Mouse (Mus musculus) lung, postnatal 0 days (tissue): ENCODE data around the gene Mecr. TPM values are rescaled to one million over a fixed set of nuclear protein-coding genes. Genes with fewer than 3 reads are reported as not detected.

Source experiments
- ATAC-seq: fragments of 200-750 bp; cut with Nextera tagmentation; 2 replicates; pipeline ENCODE4 v1.8.0; 2017; ENCODE audit warnings: moderate library complexity
- DNase-seq: peaks from one replicate; pipeline ENCODE4 v3.0.0-alpha.2; 2016; ENCODE audit warnings: low spot score
- H3K27ac ChIP-seq: fragments of 300-500 bp; sonication (generic); 2 replicates; pipeline ENCODE4 v1.5.1; 2014; ENCODE audit warnings: antibody characterized with exemption, mild to moderate bottlenecking, low read length, mixed read lengths
- H3K27me3 ChIP-seq: fragments of 300-500 bp; sonication (generic); replicated peaks from 2 replicates; pipeline ENCODE4 v1.6.1; 2014; ENCODE audit warnings: low read length, mixed read lengths; ENCODE audit not compliant: insufficient read depth
- H3K36me3 ChIP-seq: fragments of 300-500 bp; sonication (generic); 2 replicates; pipeline ENCODE4 v1.6.1; 2014; ENCODE audit warnings: low read length, mixed read lengths; ENCODE audit not compliant: insufficient read depth
- H3K4me1 ChIP-seq: fragments of 300-500 bp; sonication (generic); 2 replicates; pipeline ENCODE4 v1.6.1; 2014; ENCODE audit warnings: antibody characterized with exemption, low read depth, low read length, mixed read lengths; ENCODE audit not compliant: insufficient read depth
- H3K4me2 ChIP-seq: fragments of 300-500 bp; sonication (generic); replicated peaks from 2 replicates; pipeline ENCODE4 v1.6.1; 2014; ENCODE audit warnings: low read depth, mild to moderate bottlenecking, low read length, moderate library complexity, mixed read lengths
- H3K4me3 ChIP-seq: fragments of 300-500 bp; sonication (generic); 2 replicates; pipeline ENCODE4 v1.5.1; 2014; ENCODE audit warnings: low read depth, low read length
- H3K9ac ChIP-seq: fragments of 300-500 bp; sonication (generic); replicated peaks from 2 replicates; pipeline ENCODE4 v1.6.1; 2014; ENCODE audit warnings: low read depth, mild to moderate bottlenecking
- H3K9me3 ChIP-seq: fragments of 300-500 bp; sonication (generic); 2 replicates; pipeline ENCODE4 v1.6.1; 2016; ENCODE audit warnings: low read length, mixed read lengths
- CTCF ChIP-seq: IDR thresholded peaks from 2 replicates; pipeline ENCODE4 v1.5.1; 2016; ENCODE audit warnings: antibody characterized with exemption, mild to moderate bottlenecking
- EP300 ChIP-seq: IDR thresholded peaks from 2 replicates; pipeline ENCODE4 v1.6.1; 2016; ENCODE audit warnings: antibody characterized with exemption, mild to moderate bottlenecking, control low read depth
- WGBS: fragments of 180-500 bp; shearing (Covaris S2); extraction: QIAGEN DNeasy Blood & Tissue Kit; methylation state at CpG from one replicate; pipeline ENCODE4 v1.1.7; 2014; 5-methylcytosine and 5-hydroxymethylcytosine counted together
- polyA plus RNA-seq: library from polyadenylated mRNA; unstranded; fragments of >200 nt; fragmentation: Nextera tagmentation; extraction: Ambion mirVana; gene quantifications from 2 replicates; pipeline ENCODE4 v1.2.1, GENCODE M21; 2015

Gene Mecr
- polyA plus RNA-seq, 1 experiment from 2014 or later = 21.2 TPM

GRCm38 (mm10) chr4:131845991-131846778, 2.9 kb downstream of the Mecr start:
- TF ChIP-seq CTCF (no peak), EP300 (no peak)
- H3K27me3 ChIP-seq = no peaks in the 10 kb centered on the region
- H3K36me3 ChIP-seq = no peaks in the 10 kb centered on the region
- no peak overlapping the region for H3K9ac ChIP-seq
- no peak overlapping the region for H3K27ac ChIP-seq
- ATAC-seq (no peak), DNase-seq (no peak)
- 84% methylated on average over 8 of the region's 8 CpGs for WGBS
- H3K4me3 ChIP-seq = no peak overlapping the region
- H3K9me3 ChIP-seq = no peaks in the 10 kb centered on the region
- H3K4me1 ChIP-seq = peaks cover 6% of the 10 kb centered on the region; the same call in 1 of the 2 replicates
- no peak overlapping the region for H3K4me2 ChIP-seq

- Histone ChIP-seq H3K27ac (no peak overlapping the region), H3K4me2 (no peak overlapping the region), H3K36me3 (no peaks in the 10 kb centered on the region), H3K9ac (no peak overlapping the region), H3K4me3 (no peak overlapping the region), H3K4me1 (peaks cover 6% of the 10 kb centered on the region; the same call in 1 of the 2 replicates), H3K27me3 (no peaks in the 10 kb centered on the region), H3K9me3 (no peaks in the 10 kb centered on the region)
- DNase-seq = no peak
- TF ChIP-seq EP300 (no peak), CTCF (no peak)
- ATAC-seq = no peak
- 54% methylated on average over 6 of the region's 6 CpGs for WGBS
Measured at GRCm38 (mm10) chr4:131848082-131848481, 4.8 kb downstream of the Mecr start.

GRCm38 (mm10) chr4:131849986-131850638, 6.8 kb downstream of the Mecr start:
- DNase-seq = peak; percentile 86
- no peaks in the 10 kb centered on the region for H3K4me1 ChIP-seq
- H3K9me3 ChIP-seq = no peaks in the 10 kb centered on the region
- H3K27me3 ChIP-seq = no peaks in the 10 kb centered on the region
- TF ChIP-seq CTCF = no peak
- TF ChIP-seq EP300 = peak; percentile 52; the same call in 1 of the 2 replicates
- no peak overlapping the region for H3K27ac ChIP-seq
- whole genome bisulfite sequencing = 19% methylated on average over 5 of the region's 5 CpGs
- peak; percentile 75 for ATAC-seq
- H3K4me3 ChIP-seq = no peak overlapping the region
- no peaks in the 10 kb centered on the region for H3K36me3 ChIP-seq
- H3K4me2 ChIP-seq = no peak overlapping the region
- no peak overlapping the region for H3K9ac ChIP-seq

GRCm38 (mm10) chr4:131854950-131855349, 11.7 kb downstream of the Mecr start:
- 70% methylated on average over 5 of the region's 5 CpGs for WGBS
- H3K4me3 ChIP-seq = no peak overlapping the region
- DNase-seq (no peak), ATAC-seq (no peak)
- TF ChIP-seq CTCF = no peak
- TF ChIP-seq EP300 = no peak
- H3K9me3 ChIP-seq = no peaks in the 10 kb centered on the region
- no peaks in the 10 kb centered on the region for H3K27me3 ChIP-seq
- no peak overlapping the region for H3K4me2 ChIP-seq
- 0 out of 2 replicates have a peak, but pooled peaks cover 3% of the 10 kb centered on the region for H3K36me3 ChIP-seq
- H3K4me1 ChIP-seq = no peaks in the 10 kb centered on the region
- no peak overlapping the region for H3K27ac ChIP-seq
- H3K9ac ChIP-seq = no peak overlapping the region

- 43% methylated on average over 15 of the region's 15 CpGs for WGBS
- 0 out of 2 replicates have a peak, but pooled peaks have one; percentile 43 for ATAC-seq
- peak overlapping the region; percentile 14; the same call in 1 of the 2 replicates for H3K27ac ChIP-seq
Measured at GRCm38 (mm10) chr4:131860492-131861340, 17.4 kb downstream of the Mecr start.

GRCm38 (mm10) chr4:131861341-131861739, 18.1 kb downstream of the Mecr start:
- Histone ChIP-seq H3K4me1 (no peaks in the 10 kb centered on the region), H3K4me3 (no peak overlapping the region), H3K27ac (peak overlapping the region; percentile 14; the same call in 1 of the 2 replicates), H3K36me3 (peaks cover 6% of the 10 kb centered on the region; the same call in 1 of the 2 replicates), H3K9me3 (no peaks in the 10 kb centered on the region), H3K27me3 (no peaks in the 10 kb centered on the region), H3K4me2 (no peak overlapping the region), H3K9ac (no peak overlapping the region)
- ATAC-seq = no peak
- TF ChIP-seq CTCF (no peak), EP300 (no peak)
- WGBS = 59% methylated on average over 4 of the region's 4 CpGs
- DNase-seq = no peak

More at GRCm38 (mm10) chr4:131860492-131861340, 17.4 kb downstream of the Mecr start:
- H3K4me3 ChIP-seq = no peak overlapping the region
- peaks cover 6% of the 10 kb centered on the region; the same call in 1 of the 2 replicates for H3K36me3 ChIP-seq
- H3K27me3 ChIP-seq = no peaks in the 10 kb centered on the region
- H3K9me3 ChIP-seq = no peaks in the 10 kb centered on the region
- no peak overlapping the region for H3K4me2 ChIP-seq
- DNase-seq = peak; percentile 78
- no peak overlapping the region for H3K9ac ChIP-seq
- no peaks in the 10 kb centered on the region for H3K4me1 ChIP-seq
- TF ChIP-seq CTCF (peak; percentile 99), EP300 (no peak)
